Mouse (Mus musculus): ENCODE data around the gene Fgf11.

- TF ChIP-seq CTCF (IDR thresholded peaks at IDR 0.05; ENCODE audit: low read depth), result no peak
- no peak for TF ChIP-seq EP300 (IDR thresholded peaks at IDR 0.05; ENCODE audit: low read depth)
These were observed 21.8 kb upstream of the Fgf11 start for GRCm38 (mm10) chr11:69823456-69823855.
